Mouse (Mus musculus): ENCODE data around the gene Mlh1. TPM values are rescaled to one million over a fixed set of nuclear protein-coding genes. Genes with fewer than 3 reads are reported as not detected.

Mlh1 gene
- polyA plus RNA-seq, 1 experiment from 2014 or later = 26.3 TPM

- WGBS = 23% methylated on average over 3 of the region's 3 CpGs
- no peak overlapping the region for H3K9ac ChIP-seq (replicated peaks)
- no peaks in the 10 kb centered on the region for H3K9me3 ChIP-seq (replicated peaks)
- H3K4me1 ChIP-seq = peaks cover 11% of the 10 kb centered on the region; the same call in 1 of the 2 replicates
- no peak overlapping the region for H3K4me2 ChIP-seq
- no peak for ATAC-seq (ENCODE audit: low FRiP score)
- H3K4me3 ChIP-seq (replicated peaks) = no peak overlapping the region
- H3K27ac ChIP-seq (replicated peaks) = no peak overlapping the region
- H3K36me3 ChIP-seq = no peaks in the 10 kb centered on the region
- H3K27me3 ChIP-seq (replicated peaks) = no peaks in the 10 kb centered on the region
These were observed 13.5 kb upstream of the Mlh1 start for GRCm38 (mm10) chr9:111285061-111285460.

GRCm38 (mm10) chr9:111275156-111275555 lies 3.6 kb upstream of the Mlh1 start:
- no peak for ATAC-seq (ENCODE audit: low FRiP score)
- peaks cover 56% of the 10 kb centered on the region for H3K4me1 ChIP-seq

GRCm38 (mm10) chr9:111273958-111274357 lies 2.4 kb upstream of the Mlh1 start:
- H3K4me1 ChIP-seq = peaks cover 59% of the 10 kb centered on the region
- H3K9me3 ChIP-seq (replicated peaks) = no peaks in the 10 kb centered on the region
- no peak overlapping the region for H3K9ac ChIP-seq (replicated peaks)
- H3K4me3 ChIP-seq (replicated peaks) = no peak overlapping the region; the same call in 1 of the 2 replicates
- WGBS = 86% methylated on average over 1 of the region's 1 CpGs
- H3K4me2 ChIP-seq = peak overlapping the region; percentile 86
- no peak overlapping the region for H3K27ac ChIP-seq (replicated peaks)
- no peak for ATAC-seq (ENCODE audit: low FRiP score)
- peaks cover 23% of the 10 kb centered on the region for H3K36me3 ChIP-seq
- no peaks in the 10 kb centered on the region for H3K27me3 ChIP-seq (replicated peaks)

More at GRCm38 (mm10) chr9:111275156-111275555, 3.6 kb upstream of the Mlh1 start:
- Histone ChIP-seq H3K36me3 (peaks cover 29% of the 10 kb centered on the region), H3K9me3 (replicated peaks) (no peaks in the 10 kb centered on the region), H3K4me3 (replicated peaks) (peak overlapping the region; percentile 10), H3K9ac (replicated peaks) (0 out of 2 replicates have a peak overlapping the region, but pooled peaks have one; percentile 14), H3K27me3 (replicated peaks) (no peaks in the 10 kb centered on the region), H3K4me2 (peak overlapping the region; percentile 86), H3K27ac (replicated peaks) (no peak overlapping the region)
- WGBS = 55% methylated on average over 1 of the region's 1 CpGs

- Histone ChIP-seq H3K27me3 (replicated peaks) (no peaks in the 10 kb centered on the region), H3K4me1 (peaks cover 56% of the 10 kb centered on the region), H3K9me3 (replicated peaks) (no peaks in the 10 kb centered on the region), H3K4me2 (peak overlapping the region; percentile 86), H3K36me3 (peaks cover 17% of the 10 kb centered on the region), H3K4me3 (replicated peaks) (peak overlapping the region; percentile 79), H3K27ac (replicated peaks) (no peak overlapping the region), H3K9ac (replicated peaks) (peak overlapping the region; percentile 86; the same call in 1 of the 2 replicates)
- ATAC-seq (ENCODE audit: low FRiP score) = no peak
- 76% methylated on average over 15 of the region's 15 CpGs for WGBS
These were observed 1.6 kb upstream of the Mlh1 start for GRCm38 (mm10) chr9:111272996-111273785.

GRCm38 (mm10) chr9:111272356-111272755 lies 765 bp upstream of the Mlh1 start:
- Histone ChIP-seq H3K9ac (replicated peaks) (peak overlapping the region; percentile 86), H3K4me3 (replicated peaks) (peak overlapping the region; percentile 79), H3K9me3 (replicated peaks) (no peaks in the 10 kb centered on the region), H3K27ac (replicated peaks) (peak overlapping the region; percentile 97), H3K27me3 (replicated peaks) (no peaks in the 10 kb centered on the region), H3K4me2 (peak overlapping the region; percentile 86), H3K4me1 (peaks cover 53% of the 10 kb centered on the region), H3K36me3 (peaks cover 12% of the 10 kb centered on the region)
- WGBS = 13% methylated on average over 19 of the region's 19 CpGs
- no peak for ATAC-seq (ENCODE audit: low FRiP score)

- H3K36me3 ChIP-seq = peaks cover 12% of the 10 kb centered on the region
These were observed 546 bp downstream of the Mlh1 start for GRCm38 (mm10) chr9:111271056-111271433.

GRCm38 (mm10) chr9:111270606-111271005 lies 985 bp downstream of the Mlh1 start:
- peak overlapping the region; percentile 56 for H3K9ac ChIP-seq (replicated peaks)
- no peaks in the 10 kb centered on the region for H3K27me3 ChIP-seq (replicated peaks)
- H3K36me3 ChIP-seq = peaks cover 11% of the 10 kb centered on the region
- H3K27ac ChIP-seq (replicated peaks) = peak overlapping the region; percentile 92
- ATAC-seq (ENCODE audit: low FRiP score) = no peak
- no peaks in the 10 kb centered on the region for H3K9me3 ChIP-seq (replicated peaks)
- peak overlapping the region; percentile 65 for H3K4me2 ChIP-seq
- WGBS = 6% methylated on average over 5 of the region's 5 CpGs
- H3K4me1 ChIP-seq = peaks cover 40% of the 10 kb centered on the region
- peak overlapping the region; percentile 79 for H3K4me3 ChIP-seq (replicated peaks)

More at GRCm38 (mm10) chr9:111271056-111271433, 546 bp downstream of the Mlh1 start:
- H3K4me2 ChIP-seq = peak overlapping the region; percentile 65
- H3K27ac ChIP-seq (replicated peaks) = peak overlapping the region; percentile 92
- peak; percentile 87 for ATAC-seq (ENCODE audit: low FRiP score)
- no peaks in the 10 kb centered on the region for H3K27me3 ChIP-seq (replicated peaks)
- H3K9ac ChIP-seq (replicated peaks) = peak overlapping the region; percentile 56
- peak overlapping the region; percentile 79 for H3K4me3 ChIP-seq (replicated peaks)
- peaks cover 44% of the 10 kb centered on the region for H3K4me1 ChIP-seq
- no peaks in the 10 kb centered on the region for H3K9me3 ChIP-seq (replicated peaks)
- WGBS = under 1% methylated on average over 31 of the region's 32 CpGs

- 95% methylated on average over 2 of the region's 2 CpGs for WGBS
- no peak overlapping the region for H3K9ac ChIP-seq (replicated peaks)
- H3K9me3 ChIP-seq (replicated peaks) = no peaks in the 10 kb centered on the region
- peaks cover 21% of the 10 kb centered on the region for H3K36me3 ChIP-seq
- no peak for ATAC-seq (ENCODE audit: low FRiP score)
- H3K4me3 ChIP-seq (replicated peaks) = no peak overlapping the region
- peaks cover 15% of the 10 kb centered on the region for H3K4me1 ChIP-seq
- no peak overlapping the region for H3K4me2 ChIP-seq
- H3K27ac ChIP-seq (replicated peaks) = no peak overlapping the region
- H3K27me3 ChIP-seq (replicated peaks) = no peaks in the 10 kb centered on the region
These were observed 3.6 kb downstream of the Mlh1 start for GRCm38 (mm10) chr9:111267998-111268397.

- WGBS = 94% methylated on average over 4 of the region's 4 CpGs
- H3K4me3 ChIP-seq (replicated peaks) = no peak overlapping the region
- no peaks in the 10 kb centered on the region for H3K9me3 ChIP-seq (replicated peaks)
- no peak overlapping the region for H3K9ac ChIP-seq (replicated peaks)
- no peaks in the 10 kb centered on the region for H3K27me3 ChIP-seq (replicated peaks)
- no peak for ATAC-seq (ENCODE audit: low FRiP score)
- H3K36me3 ChIP-seq = peaks cover 49% of the 10 kb centered on the region
- no peaks in the 10 kb centered on the region for H3K4me1 ChIP-seq
- no peak overlapping the region for H3K27ac ChIP-seq (replicated peaks)
- H3K4me2 ChIP-seq = no peak overlapping the region
These were observed 10.2 kb downstream of the Mlh1 start for GRCm38 (mm10) chr9:111261356-111261755.

GRCm38 (mm10) chr9:111260360-111260985 lies 11.1 kb downstream of the Mlh1 start:
- WGBS = 28% methylated on average over 1 of the region's 1 CpGs
- Histone ChIP-seq H3K9ac (replicated peaks) (no peak overlapping the region), H3K36me3 (peaks cover 54% of the 10 kb centered on the region), H3K9me3 (replicated peaks) (no peaks in the 10 kb centered on the region), H3K4me1 (no peaks in the 10 kb centered on the region), H3K4me2 (no peak overlapping the region), H3K27me3 (replicated peaks) (no peaks in the 10 kb centered on the region), H3K27ac (replicated peaks) (no peak overlapping the region; the same call in 1 of the 2 replicates), H3K4me3 (replicated peaks) (no peak overlapping the region)
- ATAC-seq (ENCODE audit: low FRiP score) = peak; percentile 66; the same call in 1 of the 2 replicates

GRCm38 (mm10) chr9:111252161-111252869 lies 19.3 kb downstream of the Mlh1 start:
- WGBS = 82% methylated on average over 7 of the region's 7 CpGs
- no peak overlapping the region for H3K4me3 ChIP-seq (replicated peaks)
- no peak overlapping the region for H3K4me2 ChIP-seq
- H3K27me3 ChIP-seq (replicated peaks) = no peaks in the 10 kb centered on the region
- no peak for ATAC-seq (ENCODE audit: low FRiP score)
- H3K4me1 ChIP-seq = no peaks in the 10 kb centered on the region
- peaks cover 60% of the 10 kb centered on the region for H3K36me3 ChIP-seq
- H3K9ac ChIP-seq (replicated peaks) = no peak overlapping the region
- H3K27ac ChIP-seq (replicated peaks) = no peak overlapping the region
- H3K9me3 ChIP-seq (replicated peaks) = no peaks in the 10 kb centered on the region

Data from neural tube, embryonic 15.5 days (tissue).